Mouse (Mus musculus) cerebellum, postnatal 36 days (tissue): ENCODE measurements around the gene Arl2.
A peak's percentile ranks its signal among the peaks of the same experiment; 100 is the strongest.
"Not testable (repeated sequence)": the region's sequence is repeated elsewhere in the genome, so short reads cannot be mapped to it uniquely, and the experiment has no call there.

Source experiments
- DNase-seq, 2 experiments: peaks; one replicate each; pipeline ENCODE4 v3.0.0; 2021 to 2022; ENCODE audit warnings: mixed read lengths in 2 of 2

Gene Arl2

DNA sequence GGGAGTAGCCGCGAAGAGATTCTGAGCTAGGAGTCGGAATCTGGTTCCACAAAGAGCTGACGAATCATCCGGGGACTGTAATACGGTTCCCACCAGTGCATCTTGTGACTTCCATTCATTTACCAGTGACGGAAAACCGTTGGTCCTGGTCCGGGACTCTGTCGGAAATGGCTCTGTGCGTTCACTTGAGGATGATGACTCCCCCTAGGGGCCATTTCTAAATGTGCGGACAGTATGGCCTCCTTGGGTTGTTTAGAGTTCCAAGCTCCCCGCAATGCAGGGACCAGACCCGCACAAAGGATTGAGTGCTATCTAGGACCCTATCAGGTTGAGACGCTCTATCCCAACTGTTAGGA lies at the start of gene Arl2:
Gene Arl2 (minus strand): TSS at position 155 of the 356 bp plus-strand sequence.
- peak; percentile 85 to 87 for DNase-seq

DNA sequence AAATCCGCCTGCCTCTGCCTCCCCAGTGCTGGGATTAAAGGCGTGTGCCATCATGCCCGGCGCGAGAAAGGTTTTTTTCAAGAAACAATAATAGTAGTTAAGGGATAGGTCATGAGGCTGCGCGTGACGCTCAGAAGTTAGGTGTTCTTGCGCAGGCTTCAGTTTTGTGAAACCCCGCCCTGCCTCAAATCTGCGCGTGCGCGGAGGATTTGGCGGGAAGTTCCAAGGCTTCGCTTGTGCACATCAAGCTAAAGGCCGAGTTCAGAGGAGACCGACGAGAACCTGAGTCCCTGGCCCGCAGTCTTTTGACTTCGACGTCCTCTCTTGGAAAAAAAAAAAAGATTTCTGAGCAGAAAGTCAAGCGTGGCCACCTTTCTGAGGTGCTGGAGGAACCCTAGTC lies 42.8 kb upstream of the Arl2 start, which contains the start of gene Majin:
Gene Majin (plus strand): TSS at position 258 of the 400 bp plus-strand sequence.
- DNase-seq = no peak

DNA sequence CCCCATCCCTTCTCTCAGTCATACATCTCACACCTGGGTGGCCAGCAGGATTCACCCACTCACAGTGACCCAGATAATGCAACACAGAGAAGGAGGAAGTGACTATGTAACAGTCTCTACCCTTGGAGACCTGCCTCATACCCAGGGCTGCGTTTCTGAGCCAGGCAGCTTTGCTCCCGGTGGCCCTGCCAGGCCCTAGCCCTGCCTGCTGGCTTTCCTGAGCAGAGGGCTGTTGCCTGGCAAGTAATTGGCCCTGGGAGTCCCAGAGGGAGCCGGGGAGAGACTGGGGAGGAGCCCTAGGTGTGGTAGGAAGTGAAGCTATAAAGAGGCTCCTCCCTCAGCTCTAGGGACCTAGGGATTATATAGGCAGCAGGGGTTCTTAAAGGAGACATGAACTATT lies 41.2 kb upstream of the Arl2 start:
- peak; percentile 62 to 76 for DNase-seq

DNA sequence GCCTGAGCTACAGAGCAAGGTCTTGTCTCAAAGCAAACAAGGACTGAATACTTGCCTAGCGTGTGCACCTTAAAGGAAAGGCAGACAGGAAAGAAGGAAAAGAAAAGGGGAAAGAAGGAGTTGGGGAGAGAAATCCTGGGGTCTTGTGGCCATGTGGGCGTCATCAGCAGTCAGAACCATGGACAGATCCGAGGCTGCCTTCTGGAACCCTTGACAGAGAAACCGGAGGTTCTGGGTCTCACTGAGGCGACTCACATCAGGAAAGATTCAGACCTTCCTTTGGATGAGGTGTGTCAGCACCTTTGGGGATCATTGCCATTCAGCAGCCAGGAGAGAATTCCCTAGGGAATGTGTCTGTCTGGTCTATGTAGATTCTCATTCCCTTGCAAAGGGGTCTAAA lies 40.3 kb upstream of the Arl2 start:
- no peak for DNase-seq

DNA sequence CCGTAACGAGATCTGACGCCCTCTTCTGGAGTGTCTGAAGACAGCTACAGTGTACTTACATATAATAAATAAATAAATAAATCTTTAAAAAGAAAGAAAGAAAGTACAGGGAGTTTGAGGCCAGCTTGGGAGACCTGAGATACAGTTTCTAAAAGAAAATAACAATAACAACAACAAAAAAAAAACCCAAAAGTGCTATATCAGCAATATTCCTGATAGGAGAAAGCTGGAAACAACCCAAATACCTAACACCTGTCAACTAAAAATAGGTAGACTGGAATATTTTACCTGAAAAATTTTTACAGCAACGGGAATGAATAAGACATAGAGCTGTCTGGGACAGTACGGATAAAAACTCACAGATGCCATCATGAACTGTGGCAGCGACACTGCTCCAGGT lies 37.4 kb upstream of the Arl2 start:
- no peak for DNase-seq

DNA sequence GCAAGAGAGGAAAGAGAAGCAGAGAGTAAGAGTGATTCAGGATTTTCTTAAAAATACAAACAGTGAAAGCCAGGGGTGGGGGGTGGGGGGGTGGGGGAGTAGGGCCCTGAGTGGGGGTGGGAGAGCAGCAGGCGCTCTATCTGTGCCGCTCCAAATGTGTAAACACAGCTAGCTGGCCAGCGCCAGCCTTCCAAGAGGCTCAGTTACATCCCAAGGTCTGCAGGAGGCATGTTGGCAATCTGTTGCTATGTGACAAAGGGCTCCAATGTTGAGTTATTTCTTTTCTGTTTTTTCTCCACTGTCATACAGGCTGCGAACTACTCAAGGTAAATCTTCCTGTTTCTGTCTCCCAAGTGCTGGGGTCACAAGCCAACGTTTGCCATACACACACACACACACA lies 33.4 kb upstream of the Arl2 start:
- DNase-seq = peak; percentile 40 to 47

DNA sequence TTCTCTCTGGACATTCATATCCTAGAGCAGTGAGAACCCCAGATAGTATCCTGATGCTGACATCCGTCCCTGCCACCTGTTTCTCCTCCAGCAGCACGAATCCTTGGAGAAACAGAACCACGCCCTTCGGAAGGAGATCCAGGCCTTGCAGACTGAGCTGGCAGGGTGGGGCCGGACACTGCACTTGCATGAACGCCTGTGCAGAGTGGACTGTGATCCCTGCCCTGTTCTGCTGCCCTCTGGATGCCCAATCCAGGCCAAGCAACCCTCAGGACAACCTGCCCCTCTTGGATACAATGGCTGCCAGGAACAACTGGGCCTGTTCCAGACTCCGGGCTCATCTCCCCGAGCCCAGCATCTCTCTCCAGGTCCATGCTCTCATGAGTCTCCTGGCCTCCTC lies 29.9 kb upstream of the Arl2 start:
- no peak for DNase-seq

DNA sequence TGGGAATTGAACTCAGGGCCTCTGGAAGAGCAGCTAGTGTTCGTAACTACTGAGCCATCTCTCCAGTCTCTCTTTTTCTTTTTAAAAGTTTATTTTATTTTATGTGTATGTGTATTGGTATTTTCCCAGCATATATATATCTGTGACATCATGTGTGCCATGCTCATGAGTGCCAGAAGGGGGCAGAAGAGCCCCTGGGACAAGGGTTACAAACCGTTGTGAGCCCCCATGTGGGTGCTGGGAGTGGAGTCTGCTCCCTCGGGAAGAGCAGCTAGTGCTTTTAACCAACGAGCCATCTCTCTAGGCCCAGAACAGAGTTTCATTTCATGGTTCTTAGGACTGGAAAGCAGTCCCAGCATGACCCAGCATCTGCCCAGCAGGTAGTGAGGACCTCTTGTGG lies 25.4 kb upstream of the Arl2 start:
- no peak for DNase-seq

DNA sequence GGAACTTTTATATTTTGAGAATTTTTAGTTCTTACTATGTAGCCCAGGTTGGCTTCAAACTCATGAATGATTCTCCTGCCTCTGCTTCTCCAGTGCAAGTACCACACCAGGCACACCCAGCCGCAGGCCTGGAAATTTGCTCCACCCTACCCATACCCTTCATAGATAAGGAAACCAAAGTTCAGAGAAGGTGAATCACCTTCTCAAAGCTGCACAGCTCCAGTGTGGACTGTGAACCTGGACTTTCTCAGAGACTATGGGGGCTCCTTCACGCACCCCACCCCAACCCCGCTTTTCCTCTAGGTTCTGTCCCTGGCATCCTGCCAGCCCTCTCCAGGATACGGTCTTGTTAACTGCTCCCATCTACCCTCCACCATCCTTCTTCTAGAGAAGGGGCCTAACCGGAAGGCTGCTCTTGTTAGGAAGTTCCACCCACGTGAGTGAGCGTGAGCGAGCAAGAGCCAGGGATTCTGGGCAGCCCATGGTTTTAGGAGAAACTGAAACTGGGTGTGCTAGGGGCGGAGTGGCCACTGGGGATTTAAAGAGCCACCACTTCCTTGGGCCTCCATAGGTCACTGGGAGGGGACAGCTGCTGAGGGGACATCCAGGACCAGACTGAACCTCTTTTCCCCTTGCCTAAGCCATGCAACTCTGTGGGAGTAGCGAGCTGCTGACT lies 22.7 kb upstream of the Arl2 start:
- DNase-seq = no peak

DNA sequence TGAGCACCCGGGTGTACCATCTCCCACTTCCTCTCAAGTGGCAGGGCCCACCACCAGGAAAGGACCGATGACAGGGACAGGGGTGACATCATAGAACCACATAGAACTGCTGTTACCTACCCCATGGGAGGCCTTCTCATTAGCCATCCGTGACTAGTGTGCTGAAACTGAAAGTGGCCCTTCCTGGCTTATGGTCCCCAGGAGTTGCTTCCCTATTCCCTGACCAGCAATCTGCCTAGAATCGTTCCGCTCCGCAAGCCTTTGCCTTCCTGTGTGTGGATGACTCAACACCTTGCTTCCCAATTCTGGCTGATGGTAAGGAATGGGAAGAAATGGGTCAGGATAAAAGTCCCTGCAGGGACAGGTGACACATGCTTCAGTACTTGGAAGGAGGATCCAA lies 15.9 kb upstream of the Arl2 start:
- DNase-seq = peak; percentile 36 to 53

DNA sequence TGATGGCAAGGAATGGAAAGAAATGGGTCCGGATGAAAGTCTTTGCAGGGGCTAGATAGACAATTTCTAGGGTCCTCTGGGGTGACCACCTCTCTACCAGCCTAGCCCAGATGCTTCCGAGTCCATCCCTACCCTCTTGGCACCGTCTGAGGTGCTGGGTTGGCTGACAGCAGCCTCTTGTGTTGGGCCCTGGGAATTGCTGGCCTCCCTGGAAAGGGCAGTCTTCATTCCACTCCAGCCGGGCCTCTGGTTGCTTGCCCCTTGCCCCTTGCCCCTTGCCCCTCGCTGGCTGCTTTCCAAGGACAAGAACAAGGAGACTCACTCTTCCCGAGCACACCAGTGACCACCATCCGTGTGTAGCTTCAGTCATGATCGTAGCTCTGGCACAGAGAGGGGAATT lies 15.0 kb upstream of the Arl2 start:
- DNase-seq = no peak

DNA sequence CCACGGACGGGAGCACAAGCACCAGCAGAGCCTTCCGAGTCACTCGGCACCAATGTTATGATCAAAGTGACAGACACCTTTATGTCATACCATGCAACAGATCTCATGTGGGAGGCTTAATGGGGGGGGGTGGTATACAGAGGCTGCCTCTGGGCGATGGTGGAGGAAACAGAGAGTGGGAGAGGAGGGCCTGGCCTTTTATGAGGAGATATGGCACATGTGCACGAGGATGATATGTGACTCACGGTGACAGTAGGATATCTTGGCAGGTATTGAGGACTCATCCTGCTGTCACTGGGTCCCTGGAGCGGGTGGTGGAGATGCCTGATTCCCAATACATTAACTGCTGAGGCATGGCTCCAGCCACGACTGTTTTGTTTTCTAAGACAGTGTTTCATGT lies 13.8 kb upstream of the Arl2 start:
- DNase-seq = no peak

DNA sequence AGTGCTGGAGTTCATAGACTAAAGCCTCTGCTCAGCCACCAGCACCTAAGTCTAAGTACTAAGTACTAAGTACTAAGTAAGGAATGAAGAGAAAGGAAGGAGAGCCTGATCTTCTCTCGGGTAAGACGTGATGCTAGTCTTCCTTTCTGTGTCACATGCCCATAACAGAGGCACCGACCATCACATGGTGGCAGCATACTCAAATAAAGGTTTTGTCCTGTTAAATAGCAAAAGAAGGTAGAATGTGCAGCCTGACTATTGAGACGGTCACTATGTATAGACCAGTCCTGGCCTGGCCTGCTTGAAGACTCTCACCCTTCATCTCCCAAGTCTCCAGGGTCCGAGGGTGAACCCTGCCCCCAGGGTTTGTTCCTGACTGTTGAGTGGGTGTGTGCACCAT lies 3.5 kb upstream of the Arl2 start:
- no peak for DNase-seq

DNA sequence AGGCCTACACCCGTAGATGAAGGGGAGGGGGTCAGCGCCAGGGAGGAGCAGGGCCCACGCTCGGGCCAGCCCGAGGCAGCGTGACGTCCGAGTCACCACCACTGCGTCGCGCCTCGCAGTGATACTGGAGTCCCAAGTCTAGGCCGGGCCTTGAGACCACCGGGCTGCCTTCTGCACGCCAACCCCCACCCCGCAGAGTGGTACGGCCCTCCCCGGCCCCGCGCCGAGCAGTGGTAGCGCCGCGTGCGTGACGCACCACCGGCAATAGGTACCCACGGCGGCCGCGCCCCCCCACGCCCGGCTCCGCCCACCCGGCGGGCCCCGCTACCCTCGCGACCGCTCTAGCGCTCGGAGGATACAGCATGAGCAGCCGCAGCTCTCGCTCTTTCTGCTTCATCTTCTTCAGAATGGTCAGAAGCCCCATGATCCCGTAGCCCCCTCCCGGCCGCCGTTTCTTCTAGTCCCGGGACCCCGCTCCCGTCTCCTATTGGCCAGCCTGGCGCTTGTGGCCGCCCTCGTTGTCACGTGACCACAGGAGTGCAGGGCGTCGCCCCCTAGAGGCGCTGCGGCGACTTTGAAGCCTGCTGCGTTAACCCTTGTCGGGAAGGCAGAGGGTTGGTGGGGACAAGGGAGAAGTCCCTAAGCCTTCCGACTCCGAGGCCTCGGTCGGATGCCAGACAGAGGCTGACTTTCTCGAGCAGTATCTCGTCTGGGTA lies 512 bp downstream of the Arl2 start, which contains the start of gene Batf2:
Gene Batf2 (plus strand): TSS at position 306 of the 716 bp plus-strand sequence.
- peak; percentile 90 to 92 for DNase-seq

DNA sequence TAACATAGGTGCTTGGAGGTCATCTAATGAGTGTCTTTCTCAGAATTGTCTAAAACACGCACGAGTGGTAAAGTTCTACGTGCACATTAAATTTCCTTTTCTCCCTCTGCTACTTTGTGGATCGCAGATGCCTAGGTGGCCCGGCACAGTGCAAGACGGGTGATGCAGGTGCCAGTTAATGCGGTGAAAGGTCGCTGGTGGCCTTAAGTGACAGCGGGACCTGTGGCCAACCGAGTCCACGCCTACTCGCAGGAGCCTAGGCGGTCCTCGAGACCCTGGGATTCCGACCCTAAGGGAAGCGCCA lies 1.0 kb downstream of the Arl2 start:
- DNase-seq = no peak

DNA sequence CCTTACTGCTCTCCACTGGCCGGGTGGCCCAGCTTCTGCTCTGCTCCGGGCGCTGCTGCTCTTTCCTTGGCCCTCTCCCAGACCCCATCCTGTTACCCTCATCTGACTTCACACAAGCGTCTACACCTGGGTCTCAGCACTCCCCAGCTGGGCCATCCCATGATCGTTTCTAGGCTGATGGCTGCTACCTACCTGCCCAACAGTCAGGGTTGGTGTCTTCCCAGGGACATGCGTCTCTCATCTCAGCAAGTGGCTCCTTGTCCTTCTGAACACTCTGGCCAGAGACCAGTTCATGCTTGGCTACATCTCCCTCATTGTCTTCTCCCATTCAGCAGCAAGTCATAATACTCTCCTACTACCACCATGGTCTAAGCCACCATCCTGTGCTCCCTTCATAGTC lies 1.6 kb downstream of the Arl2 start:
- peak in 1 of 2 experiments; percentile 50 for DNase-seq

DNA sequence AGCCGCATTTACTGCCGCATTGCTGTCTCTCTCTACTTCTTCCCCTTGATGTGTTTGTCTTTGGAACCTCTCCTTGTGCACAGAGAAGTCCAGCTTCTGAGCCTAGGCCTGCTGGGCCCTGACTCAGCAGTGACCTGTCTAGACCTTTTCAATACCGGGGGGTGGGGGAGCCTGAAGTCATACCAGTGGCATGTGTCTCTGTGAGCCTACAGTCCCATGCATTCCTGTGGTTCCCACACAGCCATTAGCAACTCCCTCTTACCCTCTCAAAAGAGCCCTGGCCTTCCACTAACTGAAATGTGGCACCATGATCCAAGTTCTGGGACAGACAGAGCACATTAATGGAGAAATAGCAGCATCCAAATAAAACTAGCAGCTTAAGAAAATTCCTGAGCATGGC lies 5.0 kb downstream of the Arl2 start:
- DNase-seq = no peak

DNA sequence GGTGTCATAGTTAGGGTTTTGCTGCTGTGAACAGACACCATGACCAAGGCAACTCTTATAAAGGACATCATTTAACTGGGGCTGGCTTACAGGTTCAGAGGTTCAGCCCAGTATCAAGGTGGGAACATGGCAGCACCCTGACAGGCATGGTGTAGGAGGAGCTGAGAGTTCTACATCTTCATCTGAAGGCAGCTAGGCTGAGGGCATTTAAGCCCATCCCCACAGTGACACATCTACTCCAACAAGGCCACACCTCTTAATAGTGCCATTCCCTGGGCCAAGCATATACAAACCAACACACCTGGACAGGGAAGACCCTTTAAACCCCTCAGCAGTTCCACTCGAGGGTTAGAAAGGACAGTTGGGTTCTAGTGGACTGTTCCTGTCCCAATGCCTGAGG lies 8.2 kb downstream of the Arl2 start:
- not testable (repeated sequence) for DNase-seq

DNA sequence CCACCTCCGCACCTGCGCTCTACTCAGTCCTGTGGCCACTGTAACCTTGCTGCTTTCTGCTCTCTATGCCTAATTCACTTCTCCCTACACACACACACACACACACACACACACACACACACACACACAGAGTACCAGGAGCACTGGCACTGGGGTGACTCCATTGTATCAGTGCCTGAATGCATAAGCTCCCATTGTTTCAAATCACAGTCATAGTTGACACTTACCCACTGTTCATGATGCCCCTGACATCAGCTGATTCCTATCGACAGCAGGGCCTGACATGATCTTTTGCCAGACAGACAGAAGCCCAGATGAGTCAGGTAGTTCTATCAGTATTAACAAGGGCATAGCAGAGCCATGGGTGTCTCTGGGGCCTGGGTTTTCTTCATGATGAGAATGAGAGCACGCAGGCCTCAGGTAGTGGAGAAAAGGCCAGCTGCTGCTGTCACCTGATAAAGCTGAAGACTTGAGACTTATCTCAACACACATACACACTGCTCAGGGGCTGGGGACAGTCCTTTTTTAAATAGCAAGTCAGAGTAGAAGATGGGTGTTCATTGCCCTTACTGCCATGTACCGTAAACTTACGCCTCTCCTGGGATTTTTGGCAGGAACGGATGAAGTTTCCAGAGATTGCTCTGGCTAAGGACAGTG lies 9.0 kb downstream of the Arl2 start:
- no peak for DNase-seq

DNA sequence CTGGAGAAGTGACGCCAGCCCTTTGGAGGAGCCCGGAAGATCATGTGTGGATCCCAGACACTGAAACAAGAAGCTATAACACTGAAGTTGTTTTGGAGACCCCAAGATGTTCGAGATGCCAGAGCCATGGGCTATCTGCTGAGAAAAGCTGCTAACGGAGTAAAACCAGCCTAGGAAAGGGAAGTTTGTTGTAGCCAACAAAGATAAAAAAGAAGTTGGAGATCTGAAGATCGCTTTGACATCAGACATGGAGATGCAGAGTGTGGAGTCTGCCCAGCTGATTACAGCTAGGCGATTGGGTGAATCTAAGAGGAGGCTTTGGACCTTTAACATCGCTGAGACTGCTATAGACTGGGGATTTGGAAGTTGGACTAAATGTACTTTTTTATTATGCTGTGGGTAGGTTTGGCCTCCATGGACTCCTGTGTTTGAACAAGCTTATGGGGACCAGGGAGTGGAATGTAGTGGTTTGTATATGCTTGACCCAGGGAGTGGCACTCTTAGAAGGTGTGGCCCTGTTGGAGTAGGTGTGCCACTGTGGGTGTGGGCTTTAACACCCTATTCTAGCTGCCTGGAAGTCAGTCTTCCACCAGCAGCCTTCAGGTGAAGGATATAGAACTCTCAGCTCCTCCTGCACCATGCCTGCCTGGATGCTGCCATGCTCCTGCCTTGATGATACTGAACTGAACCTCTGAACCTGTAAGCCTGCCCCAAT lies 10.8 kb downstream of the Arl2 start:
- DNase-seq = not testable (repeated sequence)

DNA sequence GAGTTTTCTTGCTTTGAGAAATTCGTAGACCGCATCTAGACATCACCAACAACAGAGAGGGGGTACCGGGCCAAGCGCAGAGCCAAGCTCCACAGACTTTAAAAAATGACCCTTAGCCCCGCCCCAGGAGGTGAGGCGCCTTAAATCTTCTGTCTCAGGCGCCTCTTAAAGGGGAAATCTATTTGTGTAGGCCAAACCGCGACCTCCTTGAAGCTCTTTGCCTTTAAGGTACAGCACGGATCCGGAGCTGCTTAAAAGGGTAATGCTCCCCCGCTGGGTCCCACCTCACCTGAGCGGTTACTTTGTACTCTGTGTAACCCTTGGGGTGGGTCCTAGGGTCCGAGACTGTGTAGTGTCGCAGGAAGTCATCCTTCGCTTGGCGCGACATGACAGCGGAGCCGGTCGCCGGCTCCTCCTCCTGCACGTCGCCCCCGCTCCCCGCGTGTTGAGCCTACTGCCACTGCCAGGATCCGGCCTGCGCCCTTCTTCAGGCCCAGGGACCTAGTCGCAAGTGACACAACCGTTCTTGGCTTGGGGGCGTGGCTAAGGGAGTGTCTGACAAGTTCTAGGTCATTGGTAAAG lies 13.5 kb downstream of the Arl2 start, which contains the start of gene Snx15:
Gene Snx15 (minus strand): TSS at position 545 of the 582 bp plus-strand sequence.
- DNase-seq = peak; percentile 96

DNA sequence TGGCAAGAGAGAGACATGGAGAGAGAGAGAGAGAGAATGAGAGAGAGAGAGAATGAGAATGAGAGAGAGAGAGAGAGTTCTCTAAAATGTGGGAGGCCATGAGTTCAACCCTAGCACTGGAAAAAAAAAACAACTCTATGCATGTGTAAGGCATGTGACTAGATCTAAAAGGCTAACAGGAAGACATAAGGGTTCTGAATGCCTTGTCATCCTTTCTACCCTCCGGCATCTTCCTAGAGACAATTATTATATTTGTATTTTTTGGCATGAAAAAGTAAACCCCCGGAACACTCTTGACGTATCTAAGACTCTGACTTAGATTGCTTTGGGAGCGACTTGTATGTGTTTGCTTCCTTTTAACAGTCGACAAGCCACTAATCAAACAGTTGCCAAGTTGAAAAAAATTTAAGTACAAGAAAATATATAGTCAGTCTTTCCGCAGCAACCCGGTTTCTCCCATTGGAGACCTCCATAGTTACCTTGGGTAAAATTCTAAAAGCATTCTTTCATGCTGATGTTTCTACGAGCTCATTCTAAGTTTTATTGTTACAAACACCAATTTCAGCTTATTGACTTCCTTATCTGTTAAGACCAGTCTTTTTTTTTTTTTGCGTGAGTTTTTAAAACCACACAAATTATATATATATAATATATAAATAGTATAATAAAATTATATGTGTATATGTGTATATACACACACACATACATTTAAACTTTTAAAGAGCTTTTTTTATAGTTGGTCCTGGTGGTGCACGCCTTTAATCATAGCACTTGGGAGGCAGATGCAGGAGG lies 14.4 kb downstream of the Arl2 start:
- DNase-seq = no peak
